Mouse (Mus musculus) bone marrow, adult 2 months (tissue): ENCODE measurements around the gene Chrm3. TPM values are rescaled to one million over a fixed set of nuclear protein-coding genes. Genes with fewer than 3 reads are reported as not detected.
A peak's percentile ranks its signal among the peaks of the same experiment; 100 is the strongest.

Experiments
- H3K27ac ChIP-seq: fragments of 200-500 bp; 2 replicates; pipeline ENCODE4 v1.5.1; 2012; ENCODE audit warnings: low read depth, mild to moderate bottlenecking, control low read depth, inconsistent platforms, low read length; ENCODE audit not compliant: control insufficient read depth, poor library complexity, insufficient read depth
- H3K4me1 ChIP-seq: fragments of 200-500 bp; 2 replicates; pipeline ENCODE4 v1.6.1; 2011; ENCODE audit warnings: low read length; ENCODE audit not compliant: control insufficient read depth, insufficient read depth
- H3K4me3 ChIP-seq: fragments of 200-500 bp; replicated peaks from 2 replicates; pipeline ENCODE3; 2011; ENCODE audit warnings: mild to moderate bottlenecking, low read depth, low read length, control low read depth; ENCODE audit not compliant: control insufficient read depth
- CTCF ChIP-seq: fragments of 200-500 bp; IDR thresholded peaks from 2 replicates; pipeline ENCODE4 v1.5.1; 2011; ENCODE audit warnings: low read length, control low read depth; ENCODE audit not compliant: control insufficient read depth, insufficient read depth
- POLR2A ChIP-seq: fragments of 200-500 bp; IDR thresholded peaks from 2 replicates; pipeline ENCODE4 v1.6.1; 2011; ENCODE audit warnings: low read depth, mild to moderate bottlenecking, control low read depth, low read length, borderline replicate concordance; ENCODE audit not compliant: control insufficient read depth
- WGBS: fragments of 180-500 bp; shearing (Covaris S2); methylation state at CpG from one replicate; pipeline ENCODE4 v1.1.7; 2018; 5-methylcytosine and 5-hydroxymethylcytosine counted together
- polyA plus RNA-seq: library from polyadenylated mRNA; stranded (reverse); fragments of >200 nt; gene quantifications from 2 replicates; pipeline ENCODE4 v1.2.4, GENCODE M21; 2011; ENCODE audit warnings: low replicate concordance; ENCODE audit not compliant: missing spikeins, insufficient read depth, insufficient read length

The Chrm3 gene
- polyA plus RNA-seq, 1 experiment: 1.6 TPM

- H3K4me3 ChIP-seq: no peak overlapping the region
- no peak overlapping the region for H3K27ac ChIP-seq
- WGBS: 73% methylated on average over 7 of the region's 7 CpGs
- TF ChIP-seq POLR2A (no peak), CTCF (no peak)
- no peaks in the 10 kb centered on the region for H3K4me1 ChIP-seq
These were observed 314.8 kb downstream of the Chrm3 start for GRCm38 (mm10) chr13:10045651-10046350.

GRCm38 (mm10) chr13:10044084-10044483 lies 316.6 kb downstream of the Chrm3 start:
- 34% methylated on average over 4 of the region's 4 CpGs for WGBS
- TF ChIP-seq POLR2A (no peak), CTCF (no peak)
- Histone ChIP-seq H3K4me3 (no peak overlapping the region), H3K4me1 (no peaks in the 10 kb centered on the region), H3K27ac (no peak overlapping the region)

DNA sequence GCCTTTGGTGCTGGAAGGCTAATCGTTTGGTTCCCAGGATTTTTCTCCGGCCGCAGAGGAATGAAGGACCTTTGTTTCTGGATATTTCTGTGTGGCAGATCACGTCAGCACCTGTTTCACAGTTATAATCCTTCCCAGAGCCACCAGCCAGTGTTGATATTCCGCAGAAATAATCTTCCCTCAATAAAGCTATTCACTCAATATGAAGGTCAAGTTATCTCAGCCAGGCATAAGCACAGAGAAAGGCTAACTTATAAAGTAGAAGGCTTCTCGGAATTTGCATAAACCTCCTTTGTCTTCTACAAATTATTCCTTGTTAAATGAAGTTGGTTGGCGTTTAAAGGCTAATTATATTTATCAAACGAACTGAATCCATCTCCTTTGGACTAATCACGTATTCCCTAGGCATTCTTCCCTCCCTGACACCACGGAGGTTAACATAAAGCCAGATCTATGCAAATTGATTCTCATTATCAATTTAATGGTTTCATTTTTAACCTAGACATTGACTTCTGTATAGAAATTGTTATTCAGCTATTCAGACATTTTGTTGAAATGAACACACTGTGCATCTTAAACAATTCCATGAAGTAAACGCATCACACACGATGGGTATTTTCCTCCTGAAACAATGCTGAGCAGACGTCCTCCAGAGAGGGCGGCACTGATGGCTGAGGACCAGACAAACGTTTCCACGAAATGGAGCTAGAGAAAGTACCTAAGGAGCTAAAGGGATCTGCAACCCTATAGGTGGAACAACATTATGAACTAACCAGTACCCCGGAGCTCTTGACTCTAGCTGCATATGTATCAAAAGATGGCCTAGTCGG lies 326.9 kb downstream of the Chrm3 start:
- 83% methylated on average over 18 of the region's 18 CpGs for WGBS
- H3K4me1 ChIP-seq: no peaks in the 10 kb centered on the region
- no peak overlapping the region for H3K27ac ChIP-seq
- no peak for TF ChIP-seq POLR2A
- TF ChIP-seq CTCF: no peak
- H3K4me3 ChIP-seq: no peak overlapping the region

GRCm38 (mm10) chr13:10031547-10031946 lies 329.1 kb downstream of the Chrm3 start:
- no peak overlapping the region for H3K27ac ChIP-seq
- WGBS: 78% methylated on average over 5 of the region's 5 CpGs
- H3K4me1 ChIP-seq: no peaks in the 10 kb centered on the region
- H3K4me3 ChIP-seq: no peak overlapping the region
- TF ChIP-seq POLR2A: no peak
- TF ChIP-seq CTCF: no peak

DNA sequence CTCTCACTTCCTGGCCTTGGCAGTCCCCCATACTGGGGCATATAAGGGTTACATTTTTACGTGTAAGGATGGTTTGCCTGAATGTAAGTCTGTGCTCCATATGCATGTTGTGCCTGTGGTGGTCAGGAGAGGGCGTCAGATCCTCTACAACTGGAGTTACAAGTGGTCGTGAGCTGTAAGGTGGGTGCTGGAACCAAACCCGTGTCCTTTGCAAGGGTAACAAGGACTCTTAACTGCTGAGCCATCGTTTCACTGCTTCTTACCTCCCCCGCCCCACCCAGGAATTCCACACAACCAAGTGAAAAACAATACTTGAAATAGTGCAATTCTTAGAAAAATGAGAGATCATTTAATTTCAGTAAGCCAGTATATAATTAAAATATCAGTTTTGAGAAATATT lies 330.7 kb downstream of the Chrm3 start:
- TF ChIP-seq CTCF (0 out of 2 replicates have a peak, but pooled peaks have one; percentile 12), POLR2A (no peak)
- Histone ChIP-seq H3K4me1 (no peaks in the 10 kb centered on the region), H3K27ac (no peak overlapping the region), H3K4me3 (no peak overlapping the region)
- WGBS: 82% methylated on average over 6 of the region's 6 CpGs

GRCm38 (mm10) chr13:10025134-10025533 lies 335.5 kb downstream of the Chrm3 start:
- no peak overlapping the region for H3K27ac ChIP-seq

DNA sequence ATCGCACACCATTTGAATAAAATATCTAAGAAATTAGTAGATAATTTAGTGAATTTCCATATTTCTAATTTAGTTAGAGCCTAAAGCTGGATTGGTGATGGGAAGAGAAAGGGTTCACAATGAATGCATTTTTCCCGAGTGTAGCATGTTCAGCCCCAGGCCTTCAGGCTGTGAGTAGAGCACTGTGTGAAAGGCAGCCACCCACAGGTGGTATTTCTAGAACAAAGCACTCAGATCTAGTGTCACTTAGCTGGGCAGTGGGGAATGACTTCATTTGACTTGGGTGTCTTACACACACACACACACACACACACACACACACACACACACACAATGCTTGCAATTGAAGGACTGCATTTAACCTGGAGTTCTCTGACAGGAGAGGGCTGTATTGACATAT lies 337.5 kb downstream of the Chrm3 start:
- WGBS: 81% methylated on average over 2 of the region's 2 CpGs
- no peak for TF ChIP-seq CTCF
- TF ChIP-seq POLR2A: no peak
- no peak overlapping the region for H3K27ac ChIP-seq
- no peak overlapping the region for H3K4me3 ChIP-seq
- no peaks in the 10 kb centered on the region for H3K4me1 ChIP-seq

More at GRCm38 (mm10) chr13:10025134-10025533, 335.5 kb downstream of the Chrm3 start:
- Histone ChIP-seq H3K4me1 (no peaks in the 10 kb centered on the region), H3K4me3 (no peak overlapping the region)
- 59% methylated on average over 3 of the region's 3 CpGs for WGBS
- no peak for TF ChIP-seq POLR2A
- TF ChIP-seq CTCF: no peak

DNA sequence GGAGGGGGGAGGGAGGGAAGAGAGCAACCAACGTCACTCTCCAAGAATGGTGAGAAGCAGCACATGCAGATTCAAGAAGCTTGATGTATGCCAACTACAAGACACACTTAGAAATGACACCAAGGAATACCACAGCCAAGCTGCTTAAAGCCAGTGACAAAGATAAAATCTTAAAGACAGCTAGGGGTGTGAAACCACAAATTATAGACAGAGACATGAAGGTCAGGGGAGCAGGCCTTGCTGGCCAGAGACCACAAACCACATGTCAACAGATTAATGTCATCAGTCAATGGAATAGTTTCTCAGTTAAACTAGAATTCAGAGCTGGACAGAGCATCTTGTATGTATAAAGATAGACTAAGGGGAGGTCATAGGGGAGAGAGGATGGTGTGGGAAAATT lies 341.4 kb downstream of the Chrm3 start:
- 26% methylated on average over 1 of the region's 1 CpGs for WGBS
- Histone ChIP-seq H3K4me1 (no peaks in the 10 kb centered on the region), H3K27ac (no peak overlapping the region), H3K4me3 (no peak overlapping the region)
- TF ChIP-seq CTCF: no peak
- no peak for TF ChIP-seq POLR2A

DNA sequence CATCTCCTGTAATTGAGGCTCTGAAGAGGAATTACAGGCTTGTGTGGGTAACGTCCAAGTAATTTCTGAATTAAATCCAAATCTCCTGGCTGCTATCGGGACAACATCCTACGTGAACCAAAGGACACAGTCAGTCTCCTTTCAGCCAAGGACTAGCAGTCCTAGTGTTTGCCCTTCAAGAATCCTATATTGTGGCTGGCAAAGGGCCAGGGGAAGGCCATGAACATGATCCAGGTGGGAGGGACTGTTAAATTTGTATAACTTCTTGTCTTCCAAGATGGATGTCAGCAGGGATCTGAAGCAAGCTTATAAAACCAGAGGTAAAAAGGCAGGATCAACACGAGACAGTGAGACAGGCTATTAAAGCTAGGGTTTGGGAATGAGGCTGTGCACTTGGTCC lies 357.7 kb downstream of the Chrm3 start:
- H3K4me1 ChIP-seq: no peaks in the 10 kb centered on the region
- WGBS: 84% methylated on average over 4 of the region's 4 CpGs
- no peak for TF ChIP-seq CTCF
- no peak for TF ChIP-seq POLR2A
- no peak overlapping the region for H3K4me3 ChIP-seq
- no peak overlapping the region for H3K27ac ChIP-seq
